Mouse (Mus musculus) midbrain, embryonic 10.5 days (tissue): ENCODE data around the gene Per1. TPM values are rescaled to one million over a fixed set of nuclear protein-coding genes. Genes with fewer than 3 reads are reported as not detected.

Experiments used
- DNase-seq: peaks from one replicate; pipeline ENCODE4 v3.0.0-alpha.2; 2017; ENCODE audit warnings: low spot score
- H3K27ac ChIP-seq: fragments of 300-500 bp; sonication (generic); replicated peaks from 2 replicates; pipeline ENCODE4 v1.5.1; 2016; ENCODE audit warnings: mild to moderate bottlenecking
- H3K27me3 ChIP-seq: fragments of 300-500 bp; sonication (generic); 2 replicates; pipeline ENCODE4 v1.6.1; 2016; ENCODE audit warnings: low read depth, mild to moderate bottlenecking; ENCODE audit not compliant: poor library complexity, severe bottlenecking
- H3K36me3 ChIP-seq: fragments of 300-500 bp; sonication (generic); 2 replicates; pipeline ENCODE4 v1.6.1; 2016; ENCODE audit warnings: mild to moderate bottlenecking, moderate library complexity
- H3K4me1 ChIP-seq: fragments of 300-500 bp; sonication (generic); 2 replicates; pipeline ENCODE4 v1.6.1; 2016
- H3K4me3 ChIP-seq: fragments of 300-500 bp; sonication (generic); 2 replicates; pipeline ENCODE4 v1.5.1; 2016; ENCODE audit warnings: mild to moderate bottlenecking, moderate library complexity
- H3K9me3 ChIP-seq: fragments of 300-500 bp; sonication (generic); replicated peaks from 2 replicates; pipeline ENCODE4 v1.6.1; 2016; ENCODE audit warnings: mild to moderate bottlenecking
- WGBS: fragments of 180-500 bp; shearing (Covaris S2); methylation state at CpG from one replicate; pipeline ENCODE4 v1.1.7; 2016; 5-methylcytosine and 5-hydroxymethylcytosine counted together
- polyA plus RNA-seq: library from polyadenylated mRNA; unstranded; fragments of >200 nt; fragmentation: Nextera tagmentation; extraction: Ambion mirVana; gene quantifications from 2 replicates; pipeline ENCODE4 v1.2.1, GENCODE M21; 2016

The Per1 gene
- polyA plus RNA-seq, 1 experiment from 2014 or later = 7.6 TPM

- Histone ChIP-seq H3K27ac (peak overlapping the region; percentile 93), H3K36me3 (no peaks in the 10 kb centered on the region), H3K4me1 (peaks cover 47% of the 10 kb centered on the region), H3K27me3 (peaks cover 7% of the 10 kb centered on the region), H3K9me3 (no peaks in the 10 kb centered on the region), H3K4me3 (peak overlapping the region; percentile 86)
- DNase-seq = no peak
- 0% methylated on average over 49 of the region's 49 CpGs for WGBS
Observed at GRCm38 (mm10) chr11:69059975-69060411, 35.0 kb upstream of the Per1 start.

- Histone ChIP-seq H3K4me3 (peak overlapping the region; percentile 86), H3K36me3 (no peaks in the 10 kb centered on the region), H3K9me3 (no peaks in the 10 kb centered on the region), H3K4me1 (peaks cover 47% of the 10 kb centered on the region), H3K27me3 (peaks cover 10% of the 10 kb centered on the region), H3K27ac (peak overlapping the region; percentile 93)
- WGBS = under 1% methylated on average over 40 of the region's 40 CpGs
- DNase-seq = peak; percentile 56
Observed at GRCm38 (mm10) chr11:69060448-69061254, 34.4 kb upstream of the Per1 start.

GRCm38 (mm10) chr11:69061255-69061912 is 33.6 kb upstream of the Per1 start:
- H3K4me3 ChIP-seq = peak overlapping the region; percentile 86
- H3K4me1 ChIP-seq = peaks cover 54% of the 10 kb centered on the region
- no peak for DNase-seq
- 5% methylated on average over 17 of the region's 17 CpGs for WGBS
- H3K9me3 ChIP-seq = no peaks in the 10 kb centered on the region
- peak overlapping the region; percentile 93 for H3K27ac ChIP-seq
- peaks cover 12% of the 10 kb centered on the region for H3K27me3 ChIP-seq
- H3K36me3 ChIP-seq = no peaks in the 10 kb centered on the region

GRCm38 (mm10) chr11:69062194-69062760 is 32.7 kb upstream of the Per1 start:
- Histone ChIP-seq H3K36me3 (no peaks in the 10 kb centered on the region), H3K4me3 (peak overlapping the region; percentile 86), H3K4me1 (peaks cover 63% of the 10 kb centered on the region), H3K9me3 (no peaks in the 10 kb centered on the region), H3K27ac (peak overlapping the region; percentile 63), H3K27me3 (peaks cover 12% of the 10 kb centered on the region)
- WGBS = under 1% methylated on average over 17 of the region's 17 CpGs
- DNase-seq = peak; percentile 69

- no peaks in the 10 kb centered on the region for H3K36me3 ChIP-seq
- peak overlapping the region; percentile 73 for H3K27ac ChIP-seq
- under 1% methylated on average over 19 of the region's 19 CpGs for WGBS
- no peaks in the 10 kb centered on the region for H3K9me3 ChIP-seq
- H3K4me1 ChIP-seq = peaks cover 63% of the 10 kb centered on the region
- H3K27me3 ChIP-seq = peaks cover 15% of the 10 kb centered on the region
- DNase-seq = peak; percentile 92
- H3K4me3 ChIP-seq = peak overlapping the region; percentile 86
Observed at GRCm38 (mm10) chr11:69062761-69063224, 32.2 kb upstream of the Per1 start.

GRCm38 (mm10) chr11:69063413-69064201 is 31.4 kb upstream of the Per1 start:
- peak; percentile 92 for DNase-seq
- Histone ChIP-seq H3K4me3 (peak overlapping the region; percentile 86), H3K4me1 (peaks cover 55% of the 10 kb centered on the region), H3K27me3 (peaks cover 16% of the 10 kb centered on the region), H3K36me3 (no peaks in the 10 kb centered on the region), H3K9me3 (no peaks in the 10 kb centered on the region), H3K27ac (peak overlapping the region; percentile 87)
- WGBS = under 1% methylated on average over 31 of the region's 31 CpGs

- Histone ChIP-seq H3K27ac (peak overlapping the region; percentile 87), H3K4me3 (peak overlapping the region; percentile 86), H3K36me3 (no peaks in the 10 kb centered on the region), H3K4me1 (peaks cover 53% of the 10 kb centered on the region), H3K9me3 (no peaks in the 10 kb centered on the region), H3K27me3 (peaks cover 16% of the 10 kb centered on the region)
- no peak for DNase-seq
- 40% methylated on average over 9 of the region's 9 CpGs for WGBS
Observed at GRCm38 (mm10) chr11:69064259-69065133, 30.5 kb upstream of the Per1 start.

GRCm38 (mm10) chr11:69065394-69065925 is 29.6 kb upstream of the Per1 start:
- no peaks in the 10 kb centered on the region for H3K9me3 ChIP-seq
- DNase-seq = no peak
- H3K4me3 ChIP-seq = peak overlapping the region; percentile 59
- H3K27me3 ChIP-seq = peaks cover 16% of the 10 kb centered on the region
- 49% methylated on average over 3 of the region's 3 CpGs for WGBS
- peaks cover 56% of the 10 kb centered on the region for H3K4me1 ChIP-seq
- no peak overlapping the region for H3K27ac ChIP-seq
- H3K36me3 ChIP-seq = no peaks in the 10 kb centered on the region

GRCm38 (mm10) chr11:69066163-69066861 is 28.7 kb upstream of the Per1 start:
- DNase-seq = peak; percentile 44
- H3K4me3 ChIP-seq = peak overlapping the region; percentile 59
- H3K27me3 ChIP-seq = peaks cover 13% of the 10 kb centered on the region
- peak overlapping the region; percentile 69 for H3K27ac ChIP-seq
- H3K9me3 ChIP-seq = no peaks in the 10 kb centered on the region
- H3K36me3 ChIP-seq = no peaks in the 10 kb centered on the region
- 1% methylated on average over 29 of the region's 29 CpGs for WGBS
- H3K4me1 ChIP-seq = peaks cover 53% of the 10 kb centered on the region

GRCm38 (mm10) chr11:69066956-69067355 is 28.1 kb upstream of the Per1 start:
- H3K4me3 ChIP-seq = peak overlapping the region; percentile 59
- peak; percentile 86 for DNase-seq
- WGBS = 10% methylated on average over 8 of the region's 8 CpGs
- no peaks in the 10 kb centered on the region for H3K36me3 ChIP-seq
- no peaks in the 10 kb centered on the region for H3K9me3 ChIP-seq
- peaks cover 9% of the 10 kb centered on the region; the same call in 1 of the 2 replicates for H3K27me3 ChIP-seq
- H3K4me1 ChIP-seq = peaks cover 53% of the 10 kb centered on the region
- no peak overlapping the region; the same call in 1 of the 2 replicates for H3K27ac ChIP-seq

GRCm38 (mm10) chr11:69067601-69068000 is 27.4 kb upstream of the Per1 start:
- Histone ChIP-seq H3K27ac (no peak overlapping the region), H3K27me3 (peaks cover 9% of the 10 kb centered on the region; the same call in 1 of the 2 replicates), H3K4me1 (peaks cover 59% of the 10 kb centered on the region), H3K9me3 (no peaks in the 10 kb centered on the region), H3K36me3 (no peaks in the 10 kb centered on the region), H3K4me3 (no peak overlapping the region)
- DNase-seq = no peak
- 63% methylated on average over 6 of the region's 6 CpGs for WGBS
